Mouse (Mus musculus): ENCODE results near the gene Slc35f4. TPM values are rescaled to one million over a fixed set of nuclear protein-coding genes. Genes with fewer than 3 reads are reported as not detected.

Slc35f4 gene
- polyA plus RNA-seq (2015; fragmentation: Nextera tagmentation; extraction: Ambion mirVana): 0.07 and 0.16 TPM in 2 replicates

GRCm38 (mm10) chr14:49525931-49526291, at the start of gene Slc35f4:
Slc35f4 (minus strand) TSS chr14:49526046.
- no peaks in the 10 kb centered on the region for H3K9me3 ChIP-seq (replicated peaks; ENCODE audit: control insufficient read depth, low read length)
- no peak within 1 kb of the TSS for H3K9ac ChIP-seq (ENCODE audit: low read length)
- peaks cover 10% of the 10 kb centered on the region for H3K27me3 ChIP-seq (ENCODE audit: control insufficient read depth, insufficient read depth, low read length)
- ATAC-seq (replicated peaks; ENCODE audit: extremely low read depth, insufficient read depth, low FRiP score): no peak
- peaks cover 2% of the 10 kb centered on the region; the same call in 1 of the 2 replicates for H3K4me1 ChIP-seq (ENCODE audit: control insufficient read depth, insufficient read depth, low read length)
- no peak within 1 kb of the TSS for H3K27ac ChIP-seq (ENCODE audit: low read length)
- H3K4me2 ChIP-seq (ENCODE audit: low read depth, low read length): peak within 1 kb of the TSS; percentile 78
- peak within 1 kb of the TSS; percentile 44 for H3K4me3 ChIP-seq (ENCODE audit: low read length)
- 15% methylated on average over 6 of the region's 6 CpGs for WGBS
- no peaks in the 10 kb centered on the region for H3K36me3 ChIP-seq (ENCODE audit: control insufficient read depth, insufficient read depth)

- H3K4me3 ChIP-seq (ENCODE audit: low read length): no peak overlapping the region
- no peaks in the 10 kb centered on the region for H3K9me3 ChIP-seq (replicated peaks; ENCODE audit: control insufficient read depth, low read length)
- H3K36me3 ChIP-seq (ENCODE audit: control insufficient read depth, insufficient read depth): no peaks in the 10 kb centered on the region
- H3K4me1 ChIP-seq (ENCODE audit: control insufficient read depth, insufficient read depth, low read length): no peaks in the 10 kb centered on the region
- H3K27ac ChIP-seq (ENCODE audit: low read length): no peak overlapping the region
- H3K4me2 ChIP-seq (ENCODE audit: low read depth, low read length): no peak overlapping the region
- no peak overlapping the region for H3K9ac ChIP-seq (ENCODE audit: low read length)
- no peak for ATAC-seq (replicated peaks; ENCODE audit: extremely low read depth, insufficient read depth, low FRiP score)
- H3K27me3 ChIP-seq (ENCODE audit: control insufficient read depth, insufficient read depth, low read length): no peaks in the 10 kb centered on the region
These were observed 42.5 kb upstream of the Slc35f4 start for GRCm38 (mm10) chr14:49568369-49568768.

GRCm38 (mm10) chr14:49560706-49561105, 34.9 kb upstream of the Slc35f4 start:
- Histone ChIP-seq H3K27me3 (ENCODE audit: control insufficient read depth, insufficient read depth, low read length) (no peaks in the 10 kb centered on the region), H3K27ac (ENCODE audit: low read length) (no peak overlapping the region), H3K9me3 (replicated peaks; ENCODE audit: control insufficient read depth, low read length) (no peaks in the 10 kb centered on the region), H3K9ac (ENCODE audit: low read length) (no peak overlapping the region), H3K36me3 (ENCODE audit: control insufficient read depth, insufficient read depth) (no peaks in the 10 kb centered on the region), H3K4me1 (ENCODE audit: control insufficient read depth, insufficient read depth, low read length) (no peaks in the 10 kb centered on the region), H3K4me3 (ENCODE audit: low read length) (no peak overlapping the region), H3K4me2 (ENCODE audit: low read depth, low read length) (no peak overlapping the region)
- no peak for ATAC-seq (replicated peaks; ENCODE audit: extremely low read depth, insufficient read depth, low FRiP score)
- 57% methylated on average over 2 of the region's 2 CpGs for WGBS

- no peak overlapping the region for H3K4me3 ChIP-seq (ENCODE audit: low read length)
- no peaks in the 10 kb centered on the region for H3K36me3 ChIP-seq (ENCODE audit: control insufficient read depth, insufficient read depth)
- H3K9me3 ChIP-seq (replicated peaks; ENCODE audit: control insufficient read depth, low read length): no peaks in the 10 kb centered on the region; the same call in 1 of the 2 replicates
- no peak overlapping the region for H3K27ac ChIP-seq (ENCODE audit: low read length)
- H3K4me2 ChIP-seq (ENCODE audit: low read depth, low read length): no peak overlapping the region
- WGBS: 7% methylated on average over 1 of the region's 1 CpGs
- no peaks in the 10 kb centered on the region for H3K27me3 ChIP-seq (ENCODE audit: control insufficient read depth, insufficient read depth, low read length)
- ATAC-seq (replicated peaks; ENCODE audit: extremely low read depth, insufficient read depth, low FRiP score): no peak
- H3K9ac ChIP-seq (ENCODE audit: low read length): no peak overlapping the region
- H3K4me1 ChIP-seq (ENCODE audit: control insufficient read depth, insufficient read depth, low read length): no peaks in the 10 kb centered on the region
These were observed 14.3 kb upstream of the Slc35f4 start for GRCm38 (mm10) chr14:49540104-49540503.

- H3K4me1 ChIP-seq (ENCODE audit: control insufficient read depth, insufficient read depth, low read length): peaks cover 2% of the 10 kb centered on the region; the same call in 1 of the 2 replicates
- H3K27ac ChIP-seq (ENCODE audit: low read length): no peak overlapping the region
- H3K4me2 ChIP-seq (ENCODE audit: low read depth, low read length): peak overlapping the region; percentile 78
- no peak overlapping the region for H3K9ac ChIP-seq (ENCODE audit: low read length)
- peaks cover 10% of the 10 kb centered on the region for H3K27me3 ChIP-seq (ENCODE audit: control insufficient read depth, insufficient read depth, low read length)
- no peaks in the 10 kb centered on the region for H3K9me3 ChIP-seq (replicated peaks; ENCODE audit: control insufficient read depth, low read length)
- no peaks in the 10 kb centered on the region for H3K36me3 ChIP-seq (ENCODE audit: control insufficient read depth, insufficient read depth)
- H3K4me3 ChIP-seq (ENCODE audit: low read length): peak overlapping the region; percentile 44
- WGBS: under 1% methylated on average over 63 of the region's 63 CpGs
- peak; percentile 77 for ATAC-seq (replicated peaks; ENCODE audit: extremely low read depth, insufficient read depth, low FRiP score)
These were observed 493 bp downstream of the Slc35f4 start for GRCm38 (mm10) chr14:49525176-49525930.

GRCm38 (mm10) chr14:49524665-49525064, 1.2 kb downstream of the Slc35f4 start:
- Histone ChIP-seq H3K27ac (ENCODE audit: low read length) (no peak overlapping the region), H3K36me3 (ENCODE audit: control insufficient read depth, insufficient read depth) (no peaks in the 10 kb centered on the region), H3K4me1 (ENCODE audit: control insufficient read depth, insufficient read depth, low read length) (peaks cover 2% of the 10 kb centered on the region; the same call in 1 of the 2 replicates), H3K4me3 (ENCODE audit: low read length) (no peak overlapping the region), H3K27me3 (ENCODE audit: control insufficient read depth, insufficient read depth, low read length) (peaks cover 10% of the 10 kb centered on the region), H3K9ac (ENCODE audit: low read length) (no peak overlapping the region), H3K9me3 (replicated peaks; ENCODE audit: control insufficient read depth, low read length) (no peaks in the 10 kb centered on the region), H3K4me2 (ENCODE audit: low read depth, low read length) (no peak overlapping the region)
- no peak for ATAC-seq (replicated peaks; ENCODE audit: extremely low read depth, insufficient read depth, low FRiP score)
- WGBS: 64% methylated on average over 8 of the region's 8 CpGs

- H3K27me3 ChIP-seq (ENCODE audit: control insufficient read depth, insufficient read depth, low read length): no peaks in the 10 kb centered on the region
- peaks cover 15% of the 10 kb centered on the region for H3K4me1 ChIP-seq (ENCODE audit: control insufficient read depth, insufficient read depth, low read length)
- H3K27ac ChIP-seq (ENCODE audit: low read length): peak overlapping the region; percentile 81
- ATAC-seq (replicated peaks; ENCODE audit: extremely low read depth, insufficient read depth, low FRiP score): no peak
- 20% methylated on average over 2 of the region's 2 CpGs for WGBS
- no peak overlapping the region for H3K4me3 ChIP-seq (ENCODE audit: low read length)
- no peaks in the 10 kb centered on the region for H3K36me3 ChIP-seq (ENCODE audit: control insufficient read depth, insufficient read depth)
- no peak overlapping the region for H3K4me2 ChIP-seq (ENCODE audit: low read depth, low read length)
- H3K9ac ChIP-seq (ENCODE audit: low read length): no peak overlapping the region
- no peaks in the 10 kb centered on the region for H3K9me3 ChIP-seq (replicated peaks; ENCODE audit: control insufficient read depth, low read length)
These were observed 10.7 kb downstream of the Slc35f4 start for GRCm38 (mm10) chr14:49515096-49515665.

GRCm38 (mm10) chr14:49514137-49514536, 11.7 kb downstream of the Slc35f4 start:
- peak; percentile 63 for ATAC-seq (replicated peaks; ENCODE audit: extremely low read depth, insufficient read depth, low FRiP score)
- no peaks in the 10 kb centered on the region for H3K36me3 ChIP-seq (ENCODE audit: control insufficient read depth, insufficient read depth)
- no peaks in the 10 kb centered on the region for H3K27me3 ChIP-seq (ENCODE audit: control insufficient read depth, insufficient read depth, low read length)
- 23% methylated on average over 2 of the region's 2 CpGs for WGBS
- H3K9ac ChIP-seq (ENCODE audit: low read length): no peak overlapping the region
- H3K4me2 ChIP-seq (ENCODE audit: low read depth, low read length): 0 out of 2 replicates have a peak overlapping the region, but pooled peaks have one; percentile 19
- peaks cover 15% of the 10 kb centered on the region for H3K4me1 ChIP-seq (ENCODE audit: control insufficient read depth, insufficient read depth, low read length)
- H3K4me3 ChIP-seq (ENCODE audit: low read length): no peak overlapping the region
- H3K27ac ChIP-seq (ENCODE audit: low read length): peak overlapping the region; percentile 81
- H3K9me3 ChIP-seq (replicated peaks; ENCODE audit: control insufficient read depth, low read length): no peaks in the 10 kb centered on the region

GRCm38 (mm10) chr14:49495192-49495591, 30.7 kb downstream of the Slc35f4 start:
- H3K9me3 ChIP-seq (replicated peaks; ENCODE audit: control insufficient read depth, low read length): no peaks in the 10 kb centered on the region
- peak; percentile 72; the same call in 1 of the 2 replicates for ATAC-seq (replicated peaks; ENCODE audit: extremely low read depth, insufficient read depth, low FRiP score)
- WGBS: 37% methylated on average over 1 of the region's 1 CpGs
- no peaks in the 10 kb centered on the region for H3K36me3 ChIP-seq (ENCODE audit: control insufficient read depth, insufficient read depth)
- H3K9ac ChIP-seq (ENCODE audit: low read length): no peak overlapping the region
- no peak overlapping the region for H3K4me3 ChIP-seq (ENCODE audit: low read length)
- peaks cover 6% of the 10 kb centered on the region for H3K4me1 ChIP-seq (ENCODE audit: control insufficient read depth, insufficient read depth, low read length)
- no peak overlapping the region for H3K4me2 ChIP-seq (ENCODE audit: low read depth, low read length)
- H3K27me3 ChIP-seq (ENCODE audit: control insufficient read depth, insufficient read depth, low read length): no peaks in the 10 kb centered on the region
- H3K27ac ChIP-seq (ENCODE audit: low read length): peak overlapping the region; percentile 76

Measured in heart, embryonic 16.5 days (tissue).